Mouse (Mus musculus) layer of hippocampus, adult 8-10 months (tissue): ENCODE measurements at regions not wholly inside any gene's neighbourhood (a gene's known extent, or its start where the extent isn't known, plus 50 kb on each side); places are given as distances from the start of the nearest gene placed in this dataset.

Source experiments
- DNase-seq, 2 experiments: peaks; one replicate each; pipeline ENCODE4 v3.0.0; 2022; ENCODE audit warnings: low spot score in 2 of 2

DNA sequence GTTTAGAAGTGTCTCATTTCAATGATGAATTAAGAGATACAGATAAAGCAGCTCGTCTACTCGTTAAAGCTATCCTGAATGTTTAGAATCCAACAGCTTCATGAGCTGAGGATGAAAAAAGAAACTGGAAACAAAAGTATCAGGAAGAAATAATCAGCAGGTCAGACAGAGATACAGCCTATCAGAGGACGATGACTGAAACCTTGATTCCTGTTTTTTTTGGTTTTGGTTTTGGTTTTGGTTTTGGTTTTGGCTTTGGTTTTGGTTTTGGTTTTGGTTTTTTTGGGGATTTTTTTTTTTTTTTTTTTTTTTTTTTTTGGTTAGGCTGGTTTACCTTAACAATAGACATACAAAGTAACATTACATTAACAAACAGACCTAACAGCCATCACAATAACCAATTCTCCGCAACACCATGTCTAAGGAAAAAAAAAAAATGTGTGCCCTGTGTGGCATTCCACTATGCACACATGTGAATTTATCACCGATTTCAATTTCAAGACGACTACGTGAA is 66.9 kb upstream of the Pdha2 start:
- DNase-seq: no peak

- DNase-seq: no peak
Measured at GRCm38 (mm10) chr3:141293802-141294201, 81.6 kb upstream of the Pdha2 start.

DNA sequence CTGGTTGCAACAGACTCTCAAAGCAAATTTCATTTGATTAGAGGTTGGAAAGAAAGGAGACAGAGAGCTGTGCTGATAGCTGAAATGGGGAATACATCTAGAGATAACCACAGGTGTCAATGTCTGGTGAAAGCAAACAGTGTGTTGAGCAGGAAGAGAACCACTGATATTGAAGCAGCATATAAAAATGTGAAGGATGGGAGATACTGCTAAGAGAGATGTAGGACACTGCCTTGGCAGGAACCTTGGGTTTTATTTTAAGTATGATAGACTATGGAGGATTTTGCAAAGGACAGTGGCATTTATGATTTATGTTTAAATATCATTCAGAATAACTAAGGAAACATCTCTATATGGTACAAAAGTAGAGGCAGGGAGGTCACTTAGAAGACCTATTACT is 84.7 kb upstream of the Pdha2 start:
- no peak for DNase-seq

DNA sequence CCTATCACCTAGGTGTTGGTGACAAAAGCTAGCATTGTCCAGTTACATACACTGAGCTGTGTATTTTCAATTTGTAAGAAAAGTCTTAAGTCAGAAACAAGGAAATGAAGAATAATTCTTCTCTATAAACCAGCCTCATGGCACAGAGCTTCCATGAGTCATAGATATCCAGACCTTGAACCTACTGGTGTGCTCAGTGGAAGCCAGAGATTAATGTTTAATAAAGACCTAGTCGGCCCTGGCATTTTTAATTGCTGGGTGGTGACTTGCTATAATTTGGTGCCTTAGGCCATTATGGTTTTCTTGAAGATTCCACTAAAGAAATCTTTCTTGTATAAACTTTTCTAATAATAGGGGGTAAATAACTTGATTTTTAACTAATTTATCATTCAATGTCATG is 87.6 kb upstream of the Pdha2 start:
- no peak for DNase-seq

GRCm38 (mm10) chr3:141333517-141334113 is 121.5 kb upstream of the Pdha2 start:
- DNase-seq: no peak

DNA sequence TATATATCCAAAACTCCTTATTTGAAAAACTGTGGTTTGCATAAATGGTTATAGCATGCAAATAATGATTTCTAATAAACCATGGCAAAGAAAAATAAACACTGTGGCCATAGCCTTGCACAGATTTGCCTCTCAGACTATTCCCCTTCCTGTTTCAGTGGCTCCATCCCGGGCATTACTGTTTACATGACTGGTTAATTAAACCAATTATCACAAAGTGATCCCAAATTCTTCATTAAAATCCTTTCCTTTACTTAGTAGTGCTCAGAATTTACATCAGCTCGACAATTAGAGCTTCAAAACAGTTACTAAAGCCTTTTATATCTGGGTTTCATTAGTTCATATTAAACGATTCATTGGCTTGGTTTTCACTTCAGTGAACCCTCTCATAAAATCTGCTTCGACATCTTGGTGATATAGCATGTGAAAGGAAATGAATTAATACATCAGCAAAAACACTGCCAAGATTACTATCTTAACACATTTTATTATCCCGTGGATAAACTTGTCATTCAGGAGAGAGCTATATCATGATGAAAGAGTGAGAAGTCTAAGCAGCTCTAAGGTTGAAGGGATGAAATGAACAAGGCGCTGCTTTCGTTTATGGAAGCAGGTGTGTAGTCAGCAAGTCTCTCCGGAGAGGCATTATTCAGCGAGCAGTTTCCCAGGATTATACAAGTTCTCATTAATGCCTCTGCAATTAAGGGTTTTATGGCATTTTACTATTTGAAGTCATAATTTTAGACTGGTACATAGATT is 126.2 kb upstream of the Pdha2 start:
- no peak for DNase-seq

DNA sequence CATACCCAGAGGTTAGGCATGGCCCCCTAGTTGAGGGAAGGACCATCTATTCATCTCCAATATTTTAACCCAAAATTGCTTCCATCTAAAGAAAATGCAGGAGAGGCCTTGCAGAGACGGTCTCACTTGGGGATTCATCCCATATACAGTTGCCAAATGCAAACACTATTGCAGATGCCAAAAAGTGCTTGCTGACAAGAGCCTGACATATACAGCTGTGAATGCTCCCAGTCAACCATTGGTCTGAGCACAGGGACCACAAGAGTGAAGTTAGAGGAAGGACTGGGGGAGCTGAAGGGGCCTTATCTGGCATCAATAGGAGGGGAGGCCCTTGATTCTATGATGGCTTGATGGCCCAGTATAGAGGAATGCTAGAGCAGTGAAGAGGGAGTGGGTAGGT is 111.1 kb upstream of the Unc5c start:
- DNase-seq: no peak

- no peak for DNase-seq
Measured at GRCm38 (mm10) chr3:141393005-141393404, 72.0 kb upstream of the Unc5c start.

DNA sequence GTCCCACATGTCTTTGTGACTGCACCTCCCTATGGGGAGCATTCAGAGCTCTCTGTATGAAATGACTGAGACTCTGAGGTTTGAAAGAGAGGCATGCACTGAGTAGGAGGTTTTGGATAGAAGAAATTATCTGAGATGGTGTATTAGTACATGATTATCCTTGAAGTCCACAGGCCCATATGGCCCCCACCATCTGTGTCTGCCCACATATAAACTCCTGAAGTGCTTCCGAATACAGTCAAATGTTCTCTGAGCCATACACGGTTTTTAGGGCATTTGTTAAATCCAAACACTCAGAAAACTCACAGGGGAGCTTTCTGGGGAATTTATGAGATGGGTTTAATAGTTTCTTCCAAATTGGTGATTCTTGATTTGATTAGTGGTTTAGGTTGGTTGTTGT is 66.8 kb upstream of the Unc5c start:
- DNase-seq: peak; percentile 51 to 62
